Mouse (Mus musculus) left cerebral cortex, adult 6 months (tissue): ENCODE measurements around the gene Iqsec2. TPM values are rescaled to one million over a fixed set of nuclear protein-coding genes. Genes with fewer than 3 reads are reported as not detected.

ENCODE experiments used
- long read RNA-seq, 2 experiments: library from polyadenylated mRNA; unstranded; transcript quantifications; one replicate each; pipeline ENCODE4 v2.0.0; 2019 to 2020
- polyA plus RNA-seq: library from polyadenylated mRNA; unstranded; fragments of <200 nt; fragmentation: Nextera tagmentation; gene quantifications from 2 replicates; pipeline ENCODE4 v1.2.3, GENCODE M21; 2021

Gene Iqsec2
- 7.8 and 28.7 TPM in 2 replicates for polyA plus RNA-seq
- long read RNA-seq, experiment 1, partial matches to known transcripts = 1 of 42 reads
- long read RNA-seq, experiment 1, other reads (novel, unspliced or antisense) = 41 of 42 reads
- long read RNA-seq, experiment 2, partial matches to known transcripts = 2 of 18 reads
- long read RNA-seq, experiment 2, other reads (novel, unspliced or antisense) = 16 of 18 reads

DNA sequence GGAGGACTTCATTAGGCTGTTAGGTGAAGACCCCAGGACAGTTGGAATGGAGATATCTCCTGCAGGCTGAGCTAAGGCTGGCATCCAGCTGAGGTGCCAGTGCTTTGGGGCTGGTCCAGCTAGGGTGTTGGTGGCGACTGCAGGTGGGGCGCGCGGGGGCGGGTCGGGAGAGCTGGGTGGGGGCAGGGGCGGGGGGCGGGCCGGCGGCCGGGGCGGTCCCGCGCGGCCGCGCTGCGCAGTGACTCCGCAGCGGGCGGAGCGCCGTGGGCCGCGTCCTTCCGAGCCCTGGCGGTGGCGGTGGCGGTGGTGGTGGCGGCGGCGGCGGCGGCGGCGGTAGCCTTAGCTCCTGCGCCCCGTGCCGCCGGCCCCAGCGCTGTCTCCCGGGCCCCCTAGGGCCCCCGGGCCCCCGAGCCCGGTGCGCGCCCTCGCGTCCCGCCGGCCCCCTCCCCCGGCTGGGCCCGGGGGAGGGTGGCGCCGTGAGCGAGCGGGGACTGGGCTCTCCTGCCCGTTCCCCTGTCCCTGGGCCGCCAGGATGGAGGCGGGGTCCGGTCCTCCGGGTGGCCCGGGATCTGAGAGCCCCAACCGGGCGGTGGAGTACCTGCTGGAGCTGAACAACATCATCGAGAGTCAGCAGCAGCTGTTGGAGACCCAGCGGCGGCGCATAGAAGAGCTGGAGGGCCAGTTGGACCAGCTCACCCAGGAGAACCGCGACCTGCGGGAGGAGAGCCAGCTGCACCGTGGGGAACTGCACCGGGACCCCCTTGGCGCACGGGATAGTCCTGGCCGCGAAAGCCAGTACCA lies at the start of gene Iqsec2:
Gene Iqsec2 (plus strand): TSS at position 328 of the 801 bp plus-strand sequence.

DNA sequence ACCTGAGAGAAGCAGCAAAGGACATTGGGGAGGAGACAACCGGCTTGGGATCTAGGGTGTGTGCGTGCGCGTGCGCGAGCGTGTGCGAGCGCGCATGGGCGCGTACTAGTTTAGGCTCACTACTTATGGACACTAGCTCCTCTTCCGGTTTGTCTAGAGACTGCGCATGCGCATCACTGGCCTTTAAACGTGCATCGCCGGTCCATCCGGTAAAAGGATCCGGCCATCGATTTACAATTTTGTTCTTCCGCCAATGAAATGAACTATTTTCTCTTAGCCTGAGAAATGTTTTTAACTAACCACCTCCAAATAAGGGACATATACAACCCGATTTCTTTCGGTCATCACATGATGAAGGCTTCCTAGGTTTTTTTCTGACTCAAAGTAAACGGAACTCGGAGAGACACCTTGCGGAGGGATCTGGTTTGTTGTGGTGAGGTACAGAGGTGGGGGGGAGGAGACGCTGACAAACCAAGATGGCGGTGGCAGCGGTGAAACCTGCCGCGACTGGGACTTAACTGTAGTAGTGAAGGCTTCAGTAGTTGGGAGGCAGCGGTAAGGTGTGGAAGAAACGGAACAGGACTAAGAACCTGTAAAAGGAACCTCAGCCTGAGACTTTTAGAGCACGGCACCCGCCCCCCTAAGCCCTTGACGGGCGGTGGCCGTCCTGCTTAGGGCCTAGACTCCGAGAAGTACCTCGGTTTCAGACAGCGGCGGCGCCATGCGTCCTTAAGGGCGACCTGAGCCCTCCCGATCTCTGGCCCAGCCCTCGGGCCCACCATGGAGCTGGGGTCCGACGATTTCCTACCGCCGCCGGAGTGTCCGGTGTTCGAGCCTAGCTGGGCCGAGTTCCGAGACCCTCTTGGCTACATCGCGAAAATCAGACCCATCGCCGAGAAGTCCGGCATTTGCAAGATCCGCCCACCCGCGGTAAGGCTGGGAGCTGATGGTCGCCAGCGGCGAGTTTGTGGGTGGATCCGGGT lies 89.0 kb downstream of the Iqsec2 start, which contains the start of gene Kdm5c:
Gene Kdm5c (plus strand): TSS at position 240 of the 983 bp plus-strand sequence.

Other genes with a start within 250 kb of the Iqsec2 start
- gene Hsd17b10, start 142.4 kb upstream of the Iqsec2 start, polyA plus RNA-seq = 105 and 141 TPM in 2 replicates
- gene Ribc1, start 128.0 kb upstream of the Iqsec2 start, polyA plus RNA-seq = 0.22 and 0.39 TPM in 2 replicates
- gene Smc1a, start 127.8 kb upstream of the Iqsec2 start, polyA plus RNA-seq = 19.3 and 22.7 TPM in 2 replicates
- 8.2 and 11.8 TPM in 2 replicates for gene Kdm5c, start 88.8 kb downstream of the Iqsec2 start, polyA plus RNA-seq
- gene Kantr, start 183.2 kb downstream of the Iqsec2 start, polyA plus RNA-seq = 30.1 and 36.7 TPM in 2 replicates
- 8.1 and 19.2 TPM in 2 replicates for gene Tspyl2, start 198.2 kb downstream of the Iqsec2 start, polyA plus RNA-seq
- gene Gpr173, start 224.4 kb downstream of the Iqsec2 start, polyA plus RNA-seq = 2.5 and 4.8 TPM in 2 replicates